Mouse (Mus musculus) MEL (cell line): ENCODE results near the gene Adamts10. TPM values are rescaled to one million over a fixed set of nuclear protein-coding genes. Genes with fewer than 3 reads are reported as not detected.
A peak's percentile ranks its signal among the peaks of the same experiment; 100 is the strongest.

Experiments used
- DNase-seq: peaks from one replicate; pipeline ENCODE4 v3.0.0; 2011; ENCODE audit warnings: low read depth, low spot score
- H3K27ac ChIP-seq: 2 replicates; pipeline ENCODE4 v1.5.1; 2012; ENCODE audit warnings: low read depth, mild to moderate bottlenecking, control low read depth, low read length, moderate library complexity; ENCODE audit not compliant: control insufficient read depth
- H3K27me3 ChIP-seq, 2 experiments: fragments of 150-350 bp in 1 of 2; sonication (generic) in 1 of 2; 2 replicates each; pipeline ENCODE4 v1.6.1; 2012; ENCODE audit warnings: low read length in 2 of 2, mild to moderate bottlenecking in 2 of 2, improper control_type of control experiment in 1 of 2, moderate library complexity in 1 of 2; ENCODE audit not compliant: insufficient read depth in 2 of 2, control insufficient read depth in 1 of 2
- H3K36me3 ChIP-seq, 2 experiments: 2 replicates each; pipeline ENCODE4 v1.6.1; 2012 to 2014; ENCODE audit warnings: low read length in 2 of 2, improper control_type of control experiment in 1 of 2, inconsistent platforms in 1 of 2, mild to moderate bottlenecking in 1 of 2; ENCODE audit not compliant: insufficient read depth in 2 of 2, control insufficient read depth in 1 of 2
- H3K4me1 ChIP-seq, 2 experiments: fragments of 150-350 bp in 1 of 2; sonication (generic) in 1 of 2; 2 replicates each; pipeline ENCODE4 v1.6.1; 2012; ENCODE audit warnings: low read length in 2 of 2, improper control_type of control experiment in 1 of 2, mild to moderate bottlenecking in 1 of 2; ENCODE audit not compliant: insufficient read depth in 2 of 2, control insufficient read depth in 1 of 2
- H3K4me3 ChIP-seq, 2 experiments: fragments of 150-350 bp in 1 of 2; sonication (generic) in 1 of 2; 2 replicates each; pipeline ENCODE4 v1.5.1; 2012; ENCODE audit warnings: low read depth in 2 of 2, low read length in 2 of 2, mild to moderate bottlenecking in 2 of 2, moderate library complexity in 2 of 2, control low read depth in 1 of 2, improper control_type of control experiment in 1 of 2; ENCODE audit not compliant: control insufficient read depth in 1 of 2, insufficient read depth in 1 of 2
- H3K79me2 ChIP-seq: 2 replicates; pipeline ENCODE4 v1.6.1; 2012; ENCODE audit warnings: mild to moderate bottlenecking, low read length, moderate library complexity; ENCODE audit not compliant: control insufficient read depth, poor library complexity, insufficient read depth
- H3K9ac ChIP-seq: 2 replicates; pipeline ENCODE4 v1.6.1; 2012; ENCODE audit warnings: low read depth, mild to moderate bottlenecking, control low read depth, low read length, moderate library complexity; ENCODE audit not compliant: control insufficient read depth, poor library complexity, severe bottlenecking
- H3K9me3 ChIP-seq: fragments of 150-350 bp; sonication (generic); replicated peaks from 2 replicates; pipeline ENCODE4 v1.6.1; 2012; ENCODE audit warnings: mild to moderate bottlenecking, low read length, improper control_type of control experiment, moderate library complexity; ENCODE audit not compliant: insufficient read depth
- BHLHE40 ChIP-seq: IDR thresholded peaks from 2 replicates; pipeline ENCODE4 v1.6.1; 2012; ENCODE audit warnings: low read depth, mild to moderate bottlenecking, inconsistent platforms, low read length, improper control_type of control experiment, borderline replicate concordance
- CHD1 ChIP-seq: IDR thresholded peaks from 2 replicates; pipeline ENCODE4 v1.6.1; 2012; ENCODE audit warnings: low read depth, mild to moderate bottlenecking, inconsistent platforms, low read length, improper control_type of control experiment
- CHD2 ChIP-seq: IDR thresholded peaks from 2 replicates; pipeline ENCODE4 v1.6.1; 2011; ENCODE audit warnings: low read length, improper control_type of control experiment
- CTCF ChIP-seq, 3 experiments: IDR thresholded peaks in 2 of 3; conservative IDR thresholded peaks in 1 of 3; 2 replicates each; pipeline ENCODE4 v1.5.1; 2011 to 2012; ENCODE audit warnings: low read length in 3 of 3, low read depth in 2 of 3, mild to moderate bottlenecking in 2 of 3, improper control_type of control experiment in 1 of 3, inconsistent platforms in 1 of 3, mixed read lengths in 1 of 3, moderate library complexity in 1 of 3; ENCODE audit not compliant: control insufficient read depth in 1 of 3, insufficient read depth in 1 of 3, poor library complexity in 1 of 3, severe bottlenecking in 1 of 3
- E2F4 ChIP-seq: IDR thresholded peaks from 2 replicates; pipeline ENCODE4 v1.6.1; 2011; ENCODE audit warnings: low read depth, low read length, improper control_type of control experiment, borderline replicate concordance
- ELF1 ChIP-seq: IDR thresholded peaks from 2 replicates; pipeline ENCODE4 v1.6.1; 2014; ENCODE audit warnings: low read depth, mild to moderate bottlenecking, inconsistent platforms, low read length, improper control_type of control experiment, moderate library complexity
- EP300 ChIP-seq, 2 experiments: IDR thresholded peaks; 2 replicates each; pipeline ENCODE4 v1.6.1; 2011; ENCODE audit warnings: improper control_type of control experiment in 2 of 2, low read length in 2 of 2, low read depth in 1 of 2, mild to moderate bottlenecking in 1 of 2
- ETS1 ChIP-seq: IDR thresholded peaks from 2 replicates; pipeline ENCODE4 v1.6.1; 2012; ENCODE audit warnings: low read depth, mild to moderate bottlenecking, inconsistent platforms, low read length, improper control_type of control experiment, moderate library complexity
- GABPA ChIP-seq: IDR thresholded peaks from 2 replicates; pipeline ENCODE4 v1.6.1; 2012; ENCODE audit warnings: low read depth, mild to moderate bottlenecking, inconsistent platforms, low read length, improper control_type of control experiment, moderate library complexity
- GATA1 ChIP-seq: IDR thresholded peaks from 2 replicates; pipeline ENCODE4 v1.6.1; 2011; ENCODE audit warnings: low read depth, low read length, improper control_type of control experiment
- HCFC1 ChIP-seq: IDR thresholded peaks from 2 replicates; pipeline ENCODE4 v1.6.1; 2012; ENCODE audit warnings: low read depth, mild to moderate bottlenecking, inconsistent platforms, low read length, improper control_type of control experiment, moderate library complexity
- JUND ChIP-seq: IDR thresholded peaks from 2 replicates; pipeline ENCODE4 v1.6.1; 2011; ENCODE audit warnings: low read depth, mild to moderate bottlenecking, improper control_type of control experiment, low read length
- KAT2A ChIP-seq: conservative IDR thresholded peaks from 2 replicates; pipeline ENCODE4 v1.6.1; 2012; ENCODE audit warnings: low read depth, low read length, improper control_type of control experiment, inconsistent platforms
- MAZ ChIP-seq: IDR thresholded peaks from 2 replicates; pipeline ENCODE4 v1.6.1; 2012; ENCODE audit warnings: low read depth, mild to moderate bottlenecking, inconsistent platforms, low read length, improper control_type of control experiment
- MEF2A ChIP-seq: IDR thresholded peaks from 2 replicates; pipeline ENCODE4 v1.6.1; 2014; ENCODE audit warnings: low read depth, mild to moderate bottlenecking, inconsistent platforms, low read length, improper control_type of control experiment; ENCODE audit not compliant: poor library complexity, insufficient replicate concordance, severe bottlenecking; ENCODE audit errors: extremely low read depth
- MYB ChIP-seq: IDR thresholded peaks from 2 replicates; pipeline ENCODE4 v1.6.1; 2011; ENCODE audit warnings: mild to moderate bottlenecking, low read depth, low read length, improper control_type of control experiment
- MYC ChIP-seq: IDR thresholded peaks from 2 replicates; pipeline ENCODE4 v1.6.1; 2011; ENCODE audit warnings: low read depth, mild to moderate bottlenecking, low read length, improper control_type of control experiment, moderate library complexity
- NRF1 ChIP-seq: IDR thresholded peaks from 2 replicates; pipeline ENCODE4 v1.6.1; 2014; ENCODE audit warnings: low read depth, mild to moderate bottlenecking, inconsistent platforms, low read length, improper control_type of control experiment, moderate library complexity; ENCODE audit not compliant: poor library complexity, insufficient read depth, severe bottlenecking
- POLR2A ChIP-seq, 2 experiments: IDR thresholded peaks; 2 replicates each; pipeline ENCODE4 v1.6.1; 2011 to 2012; ENCODE audit warnings: low read length in 2 of 2, mild to moderate bottlenecking in 2 of 2, control low read depth in 1 of 2, improper control_type of control experiment in 1 of 2, low read depth in 1 of 2, moderate library complexity in 1 of 2; ENCODE audit not compliant: control insufficient read depth in 1 of 2, insufficient read depth in 1 of 2, poor library complexity in 1 of 2
- POLR2AphosphoS2 ChIP-seq: IDR thresholded peaks from 2 replicates; pipeline ENCODE4 v1.6.1; 2011; ENCODE audit warnings: low read length, improper control_type of control experiment
- POLR2AphosphoS5 ChIP-seq: IDR thresholded peaks from 2 replicates; pipeline ENCODE4 v1.6.1; 2012; ENCODE audit warnings: low read depth, borderline replicate concordance, mild to moderate bottlenecking, inconsistent platforms, low read length, moderate library complexity, mixed read lengths
- RAD21 ChIP-seq: IDR thresholded peaks from 2 replicates; pipeline ENCODE4 v1.6.1; 2011; ENCODE audit warnings: mild to moderate bottlenecking, low read depth, low read length, improper control_type of control experiment
- RCOR1 ChIP-seq: IDR thresholded peaks from 2 replicates; pipeline ENCODE4 v1.6.1; 2012; ENCODE audit warnings: low read depth, mild to moderate bottlenecking, inconsistent platforms, low read length, improper control_type of control experiment
- SIN3A ChIP-seq: IDR thresholded peaks from 2 replicates; pipeline ENCODE4 v1.6.1; 2012; ENCODE audit warnings: low read length, improper control_type of control experiment, inconsistent platforms
- SMC3 ChIP-seq: IDR thresholded peaks from 2 replicates; pipeline ENCODE4 v1.6.1; 2011; ENCODE audit warnings: low read depth, low read length, improper control_type of control experiment
- TAL1 ChIP-seq: IDR thresholded peaks from 2 replicates; pipeline ENCODE4 v1.6.1; 2012; ENCODE audit warnings: mild to moderate bottlenecking, inconsistent platforms, low read length, moderate library complexity, mixed read lengths
- TBP ChIP-seq: IDR thresholded peaks from 2 replicates; pipeline ENCODE4 v1.8.0; 2011; ENCODE audit warnings: low read depth, low read length, improper control_type of control experiment
- TCF12 ChIP-seq: IDR thresholded peaks from 2 replicates; pipeline ENCODE4 v1.6.1; 2014; ENCODE audit warnings: low read depth, mild to moderate bottlenecking, inconsistent platforms, low read length, improper control_type of control experiment, moderate library complexity
- USF1 ChIP-seq: IDR thresholded peaks from 2 replicates; pipeline ENCODE4 v1.6.1; 2014; ENCODE audit warnings: low read depth, mild to moderate bottlenecking, inconsistent platforms, low read length, improper control_type of control experiment, moderate library complexity
- USF2 ChIP-seq, 2 experiments: IDR thresholded peaks; 2 replicates each; pipeline ENCODE4 v1.6.1; 2011 to 2012; ENCODE audit warnings: improper control_type of control experiment in 2 of 2, low read length in 2 of 2, borderline replicate concordance in 1 of 2, inconsistent platforms in 1 of 2, low read depth in 1 of 2, mild to moderate bottlenecking in 1 of 2; ENCODE audit not compliant: insufficient read depth in 1 of 2
- ZC3H11A ChIP-seq: IDR thresholded peaks from 2 replicates; pipeline ENCODE4 v1.6.1; 2012; ENCODE audit warnings: low read depth, mild to moderate bottlenecking, inconsistent platforms, low read length, improper control_type of control experiment
- ZKSCAN1 ChIP-seq: IDR thresholded peaks from 2 replicates; pipeline ENCODE4 v1.6.1; 2012; ENCODE audit warnings: low read depth, mild to moderate bottlenecking, inconsistent platforms, low read length, improper control_type of control experiment, moderate library complexity
- ZMIZ1 ChIP-seq: IDR thresholded peaks from 2 replicates; pipeline ENCODE4 v1.6.1; 2012; ENCODE audit warnings: low read depth, mild to moderate bottlenecking, inconsistent platforms, low read length, improper control_type of control experiment, moderate library complexity
- ZNF384 ChIP-seq: IDR thresholded peaks from 2 replicates; pipeline ENCODE4 v1.6.1; 2012; ENCODE audit warnings: low read depth, mild to moderate bottlenecking, inconsistent platforms, low read length, improper control_type of control experiment
- polyA plus RNA-seq, 2 experiments: library from polyadenylated mRNA; stranded (reverse) in 1 of 2; unstranded in 1 of 2; fragments of >175 nt in 1 of 2; fragments of >200 nt in 1 of 2; gene quantifications; 2 replicates each; pipeline versions ENCODE4 v1.2.1 to v1.2.4; 2012; ENCODE audit warnings: low replicate concordance in 2 of 2, low read depth in 1 of 2; ENCODE audit not compliant: insufficient read length in 2 of 2, insufficient read depth in 1 of 2, missing spikeins in 1 of 2
- total RNA-seq: library from RNA; depleted of rRNA; stranded (reverse); fragments of 300-350 nt; gene quantifications from 2 replicates; pipeline ENCODE4 v1.2.3, GENCODE M21; 2012; rRNA removed

The Adamts10 gene
- total RNA-seq (9.6 and 11.3 TPM in 2 replicates), polyA plus RNA-seq (10 to 100 TPM in 1 of 2 experiments, not detected in 1; 21.0 TPM)

- H3K9ac ChIP-seq = peak within 1 kb of the TSS; percentile 83
- DNase-seq = peak; percentile 86
- H3K27me3 ChIP-seq = peaks cover 1 to 2% of the 10 kb centered on the region in 2 experiments; a peak in 3 of 4 replicates
- no peaks in the 10 kb centered on the region for H3K9me3 ChIP-seq
- H3K4me1 ChIP-seq = peaks cover 5 to 8% of the 10 kb centered on the region in 2 experiments; a peak in 3 of 4 replicates
- H3K27ac ChIP-seq = peak within 1 kb of the TSS; percentile 11; the same call in 1 of the 2 replicates
- peaks cover 7% of the 10 kb centered on the region for H3K79me2 ChIP-seq
- H3K36me3 ChIP-seq = 0 out of 4 replicates have a peak, but pooled peaks cover 0 to 2% of the 10 kb centered on the region in 2 experiments
- peak within 1 kb of the TSS; percentile 91 to 99 for H3K4me3 ChIP-seq
- TF ChIP-seq ZC3H11A (no peak), HCFC1 (peak; percentile 70; the same call in 1 of the 2 replicates), RCOR1 (no peak), ELF1 (peak; percentile 49; the same call in 1 of the 2 replicates), SMC3 (no peak), TCF12 (no peak), CTCF (IDR thresholded peaks at IDR 0.05 in 2 of 3, conservative IDR thresholded peaks at IDR 0.05 in 1 of 3; ENCODE audit: control insufficient read depth in 1 of 3, insufficient read depth in 1 of 3, low read depth in 2 of 3, low read length in 3 of 3, poor library complexity in 1 of 3, severe bottlenecking in 1 of 3) (no peak), KAT2A (no peak), ZNF384 (peak; percentile 96), BHLHE40 (no peak), E2F4 (no peak), POLR2AphosphoS2 (0 out of 2 replicates have a peak, but pooled peaks have one; percentile 36), USF1 (no peak), EP300 (IDR thresholded peaks at IDR 0.05; ENCODE audit: low read depth in 1 of 2, low read length in 2 of 2) (no peak), SIN3A (no peak), MEF2A (no peak), MAZ (peak; percentile 82; the same call in 1 of the 2 replicates), GABPA (no peak), MYC (no peak), NRF1 (no peak), USF2 (IDR thresholded peaks at IDR 0.05; ENCODE audit: borderline replicate concordance in 1 of 2, insufficient read depth in 1 of 2, low read depth in 1 of 2, low read length in 2 of 2) (no peak), ZMIZ1 (no peak), TBP (no peak), ZKSCAN1 (no peak), POLR2AphosphoS5 (no peak), RAD21 (no peak), POLR2A (IDR thresholded peaks at IDR 0.05; ENCODE audit: control insufficient read depth in 1 of 2, insufficient read depth in 1 of 2, low read depth in 1 of 2, low read length in 2 of 2, poor library complexity in 1 of 2) (peak; percentile 62; a peak in 3 of 4 replicates), CHD2 (no peak), GATA1 (no peak), CHD1 (no peak), ETS1 (0 out of 2 replicates have a peak, but pooled peaks have one; percentile 37), JUND (no peak), TAL1 (no peak), MYB (no peak)
These were observed at the start of gene Adamts10 for GRCm38 (mm10) chr17:33523918-33524755. Adamts10 (plus strand) TSS chr17:33524204.
